Mouse (Mus musculus) right cerebral cortex, adult 2 months (tissue): ENCODE results near the gene Mob4.
"Not testable (repeated sequence)": the region's sequence is repeated elsewhere in the genome, so short reads cannot be mapped to it uniquely, and the experiment has no call there.

Source experiments
- DNase-seq, 2 experiments: peaks; one replicate each; pipeline ENCODE4 v3.0.0; 2021 to 2022; ENCODE audit warnings: low spot score in 2 of 2

Mob4 gene

DNA sequence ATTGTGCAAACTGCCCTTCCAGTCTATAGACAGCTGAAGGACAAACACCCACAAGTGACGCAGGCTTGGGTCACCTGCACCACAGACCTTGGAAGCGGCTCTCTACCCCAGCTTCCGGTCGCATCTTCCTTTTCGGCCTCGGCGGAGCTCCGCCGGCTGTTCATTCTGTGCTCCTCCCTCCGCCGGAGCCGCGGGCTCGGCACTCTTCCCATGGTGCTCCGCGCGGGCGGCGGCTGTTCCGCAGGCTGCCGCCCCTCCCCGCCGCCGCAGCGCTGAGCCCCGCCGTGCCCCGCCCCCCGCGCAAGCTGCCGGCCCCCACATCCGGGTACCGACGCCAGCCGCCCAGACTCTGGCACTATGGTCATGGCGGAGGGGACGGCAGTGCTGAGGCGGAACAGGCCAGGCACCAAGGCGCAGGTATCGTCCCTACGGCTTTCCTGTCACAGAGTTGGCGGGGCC, at the start of gene Mob4:
Gene Mob4, plus strand, starts transcription at position 289 of the 459 bp plus-strand sequence.
- peak; percentile 88 to 90 for DNase-seq

DNA sequence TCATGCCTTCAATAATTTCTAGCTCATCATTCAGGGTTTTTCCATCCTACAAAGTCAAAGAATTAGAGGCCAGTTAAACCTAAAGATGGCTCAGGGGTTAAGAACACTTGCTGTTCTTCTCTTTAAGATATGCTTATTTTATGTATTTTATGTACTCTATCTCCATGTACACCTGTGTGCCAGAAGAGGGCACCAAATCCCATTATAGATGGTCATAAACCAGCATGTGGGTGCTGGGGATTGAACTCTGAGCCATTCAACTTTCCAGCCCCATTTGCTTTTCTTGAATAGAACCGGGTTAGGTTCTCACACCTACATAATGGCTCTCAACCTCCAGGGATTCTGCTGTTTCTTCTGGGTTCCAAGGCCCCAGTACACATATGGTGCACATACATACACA, 48.9 kb upstream of the Mob4 start:
- no peak for DNase-seq

DNA sequence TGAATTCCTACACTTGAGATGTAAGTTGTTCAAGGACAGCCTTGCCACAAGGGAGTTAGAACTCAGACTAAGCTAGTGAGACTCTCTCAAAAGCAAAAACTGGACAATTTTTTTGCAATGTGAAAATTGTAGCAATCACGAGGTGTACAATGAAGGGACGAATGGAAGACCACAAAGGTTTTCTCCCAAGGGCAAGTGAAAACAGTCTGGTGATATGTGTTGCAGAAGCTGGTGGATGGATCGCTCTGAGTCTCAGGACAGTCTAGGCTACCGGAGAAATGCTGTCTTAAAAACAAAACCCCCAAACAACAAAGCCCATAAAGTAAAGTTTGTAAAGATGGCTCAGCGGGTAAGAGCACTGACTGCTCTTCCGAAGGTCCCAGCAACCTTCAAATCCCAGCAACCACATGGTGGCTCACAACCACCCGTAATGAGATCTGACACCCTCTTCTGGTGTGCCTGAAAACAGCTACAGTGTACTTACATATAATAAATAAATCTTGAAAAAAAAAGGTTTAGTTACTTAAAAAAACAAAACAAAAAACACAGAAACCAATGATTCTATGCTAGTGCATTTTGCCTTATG, 45.2 kb upstream of the Mob4 start:
- DNase-seq: no peak

DNA sequence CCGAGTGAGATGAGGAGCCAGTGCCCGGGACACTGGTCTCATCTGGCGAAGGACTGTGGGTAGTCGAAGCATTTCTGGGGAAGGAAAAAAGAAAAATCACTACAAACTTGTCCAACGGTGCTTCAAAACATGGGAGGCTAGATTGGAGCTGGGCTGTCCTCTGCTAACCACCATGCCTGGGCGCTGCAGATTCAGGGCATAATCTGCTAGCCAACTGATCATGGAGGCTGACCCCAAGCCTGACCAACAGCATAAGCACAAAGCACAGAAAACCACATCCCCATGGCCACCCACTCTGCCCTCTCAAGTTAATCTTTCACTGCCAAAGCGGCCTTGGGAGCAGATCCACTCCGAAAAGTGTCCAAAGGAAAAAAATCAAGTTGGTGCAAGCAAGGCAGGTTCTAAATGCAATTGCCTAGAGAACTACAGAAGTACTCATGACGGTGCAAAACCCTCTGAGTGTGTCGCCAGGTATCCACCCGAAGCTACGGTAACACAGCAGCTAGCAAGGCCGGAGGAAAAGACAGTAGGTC, 44.1 kb upstream of the Mob4 start:
- peak; percentile 14 to 20 for DNase-seq

DNA sequence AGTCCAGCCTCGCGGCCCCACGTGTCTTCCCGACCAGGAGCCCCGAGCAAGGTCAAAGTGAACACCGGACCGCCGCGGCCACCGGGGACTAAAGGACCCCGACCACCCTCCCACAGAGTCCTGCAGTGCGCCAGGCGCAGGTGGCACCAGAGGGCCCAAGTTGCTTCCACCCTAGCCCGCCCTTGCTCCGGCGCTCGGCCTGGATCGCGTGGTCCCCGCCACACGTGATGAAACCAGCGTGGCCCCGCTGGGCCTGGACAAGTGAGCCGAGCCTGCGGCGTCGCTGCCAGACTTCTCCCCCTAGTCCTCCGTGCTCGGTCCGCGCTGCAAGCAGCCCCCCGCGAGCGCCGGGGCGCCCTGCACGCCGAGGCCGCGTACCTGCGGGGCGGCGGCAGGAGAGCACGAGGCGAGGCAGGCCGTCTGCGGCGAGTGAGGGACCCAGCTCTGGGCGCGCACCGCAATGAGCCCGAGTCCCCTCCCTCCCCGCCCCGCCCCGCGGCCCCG, 43.6 kb upstream of the Mob4 start:
- peak in 1 of 2 experiments; percentile 72 for DNase-seq

- DNase-seq: peak; percentile 97 to 98
Measured at GRCm38 (mm10) chr1:55087932-55088610, 43.0 kb upstream of the Mob4 start, which contains the start of the genes Hspe1 and Hspd1. Hspe1 (plus strand) TSS chr1:55088132. Hspd1 (minus strand) TSS chr1:55088243.

GRCm38 (mm10) chr1:55088611-55089497, 42.2 kb upstream of the Mob4 start:
- no peak for DNase-seq

DNA sequence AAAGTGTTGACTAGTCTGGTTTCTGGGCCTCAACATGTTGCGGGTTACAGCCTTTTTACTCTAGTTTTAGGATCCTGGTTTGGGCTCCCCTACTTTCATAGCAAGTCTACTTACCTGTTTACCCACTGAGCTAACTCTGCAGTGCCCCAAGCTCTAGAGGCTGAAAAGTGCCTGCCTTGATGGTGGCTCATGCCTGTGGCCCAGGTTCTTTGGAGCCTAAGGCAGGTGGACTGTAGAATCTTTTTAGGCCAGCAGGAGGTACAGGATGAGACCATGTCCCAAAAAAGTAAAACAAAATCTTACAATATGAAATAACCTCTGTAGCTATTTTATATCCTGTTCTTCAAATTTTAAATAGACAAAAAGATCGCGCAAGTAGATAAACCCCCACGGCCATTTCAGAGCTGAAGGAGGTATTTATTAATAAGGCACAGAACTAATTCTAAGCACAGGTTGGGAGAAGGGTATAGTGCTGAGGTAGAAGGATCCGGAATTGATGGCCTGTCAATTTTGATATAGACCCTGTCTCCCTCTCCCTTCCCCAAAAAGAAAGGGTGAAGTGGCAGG, 41.5 kb upstream of the Mob4 start:
- no peak for DNase-seq

DNA sequence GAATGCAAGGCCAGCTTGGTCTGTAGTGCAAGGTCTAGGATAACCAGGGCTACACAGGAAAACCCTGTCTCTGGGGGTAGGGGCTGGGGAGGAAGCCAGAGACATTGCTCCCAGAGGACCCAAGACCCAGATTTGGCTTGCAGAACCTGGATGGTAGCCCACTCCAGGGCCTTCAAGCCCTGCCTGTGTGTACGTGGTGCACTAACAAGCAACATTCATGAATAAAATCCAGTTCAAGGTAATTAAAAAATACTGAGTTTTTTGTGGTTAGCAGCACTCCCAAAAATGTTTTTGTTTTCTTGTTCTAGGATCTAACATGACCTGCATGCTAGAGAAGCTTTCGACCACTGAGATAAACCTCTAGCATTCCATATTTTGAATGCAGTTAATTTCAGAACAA, 39.0 kb upstream of the Mob4 start:
- DNase-seq: no peak

DNA sequence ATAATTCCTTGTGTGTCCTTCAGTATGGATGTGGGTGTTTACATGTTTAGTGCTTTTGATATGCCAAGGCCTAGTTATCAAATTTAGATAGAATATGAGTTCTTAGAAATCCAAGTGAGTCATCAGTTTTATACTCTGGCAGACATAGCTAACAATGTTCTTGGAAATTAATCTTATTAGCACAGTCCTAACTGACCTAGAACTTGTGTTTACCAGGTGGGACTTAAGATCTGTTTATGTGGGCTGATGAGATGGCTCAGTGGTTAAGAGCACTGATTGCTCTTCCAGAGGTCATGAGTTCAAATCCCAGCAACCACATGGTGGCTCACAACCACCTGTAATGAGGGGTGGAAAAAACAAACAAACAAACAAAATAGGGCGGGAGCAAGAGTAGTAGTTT, 38.6 kb upstream of the Mob4 start:
- DNase-seq: no peak

DNA sequence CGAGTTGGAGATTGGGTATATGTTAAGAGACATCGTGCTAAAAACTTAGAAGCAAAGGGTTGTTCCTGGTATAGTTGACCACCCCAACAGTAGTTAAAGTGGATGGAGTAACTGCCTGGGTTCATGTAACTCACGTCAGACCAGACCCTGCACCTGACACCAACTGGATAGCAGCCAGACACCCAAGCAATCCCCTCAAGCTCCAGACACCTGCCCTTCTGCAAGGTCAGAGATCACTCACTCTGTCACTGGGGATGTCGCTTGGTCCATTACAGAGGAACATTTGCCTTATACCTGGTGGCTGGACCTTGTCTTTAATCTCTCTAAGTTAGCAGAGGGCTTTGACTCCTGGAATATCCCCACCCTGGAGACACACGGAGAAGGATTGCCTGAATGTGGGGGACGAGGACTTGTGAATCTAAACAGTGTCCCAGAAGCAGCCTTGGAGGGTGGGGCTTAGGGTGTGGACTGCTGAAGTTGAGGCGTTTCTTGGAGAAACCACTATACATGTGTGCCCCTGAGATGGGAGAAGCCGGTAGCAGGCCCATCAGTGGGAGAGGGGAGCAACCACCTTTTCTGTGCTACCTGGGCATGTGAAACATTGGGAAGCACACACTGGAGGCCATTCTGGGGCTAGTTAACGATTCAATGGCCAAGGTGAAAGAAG, 24.0 kb upstream of the Mob4 start:
- no peak for DNase-seq

DNA sequence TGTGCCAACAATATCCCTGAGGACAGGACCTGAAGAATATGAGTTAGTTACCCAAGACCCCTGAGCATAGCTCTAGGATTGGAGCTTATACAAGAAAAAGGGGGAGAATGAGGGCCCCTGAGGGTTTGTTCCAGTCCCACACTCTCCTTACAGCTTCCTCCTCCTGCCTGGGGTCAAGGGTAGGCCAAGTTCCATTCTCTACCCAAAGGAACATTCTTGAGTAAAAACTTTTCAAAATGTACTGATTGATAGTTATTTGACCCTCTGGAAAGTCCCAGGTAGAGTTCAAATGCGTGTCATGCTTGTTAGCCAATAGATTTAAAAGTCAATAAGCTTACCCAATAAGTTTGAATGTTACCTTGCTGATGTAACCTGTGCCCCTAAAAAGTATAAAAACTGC, 23.4 kb upstream of the Mob4 start:
- no peak for DNase-seq

DNA sequence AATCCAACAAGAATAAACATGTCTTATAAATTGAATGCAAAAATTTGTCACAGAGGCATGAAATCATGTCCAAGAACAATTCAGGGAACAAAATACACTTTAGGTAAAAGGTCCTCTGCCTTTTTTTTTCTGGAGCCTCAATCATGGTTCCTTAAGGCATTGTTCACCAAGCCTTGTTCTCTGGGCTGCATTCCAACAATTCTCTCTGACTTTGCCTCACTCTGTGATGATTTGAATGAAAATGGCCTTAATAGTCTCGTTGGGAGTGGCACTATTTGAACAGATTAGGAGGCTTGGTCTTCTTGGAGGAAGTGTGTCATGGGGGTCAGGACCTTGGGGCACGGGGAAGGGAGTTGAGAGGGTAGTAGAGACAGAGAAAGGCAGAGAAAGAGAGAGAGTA, 22.6 kb upstream of the Mob4 start:
- DNase-seq: no peak

GRCm38 (mm10) chr1:55109066-55109766, 21.8 kb upstream of the Mob4 start:
- no peak for DNase-seq

DNA sequence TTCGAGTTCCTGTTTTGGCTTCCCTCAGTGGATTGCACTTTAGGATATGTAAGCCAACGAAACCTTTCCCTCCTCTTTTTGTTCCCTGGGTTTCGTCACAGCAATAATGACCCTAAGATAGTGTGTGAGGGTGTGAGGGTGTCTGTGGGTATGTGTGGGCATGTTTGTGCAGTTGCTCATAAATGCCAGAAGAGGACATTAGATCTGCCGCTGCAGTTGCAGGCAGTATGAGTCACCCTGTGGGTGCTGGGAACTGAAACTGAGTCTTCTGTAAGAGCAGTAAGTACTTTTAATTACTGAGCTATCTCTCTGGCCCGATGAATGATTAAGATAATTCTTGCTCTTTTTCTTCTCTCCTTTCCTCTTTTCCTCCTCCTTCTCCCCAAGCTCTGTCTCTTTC, 8.0 kb upstream of the Mob4 start:
- DNase-seq: no peak

DNA sequence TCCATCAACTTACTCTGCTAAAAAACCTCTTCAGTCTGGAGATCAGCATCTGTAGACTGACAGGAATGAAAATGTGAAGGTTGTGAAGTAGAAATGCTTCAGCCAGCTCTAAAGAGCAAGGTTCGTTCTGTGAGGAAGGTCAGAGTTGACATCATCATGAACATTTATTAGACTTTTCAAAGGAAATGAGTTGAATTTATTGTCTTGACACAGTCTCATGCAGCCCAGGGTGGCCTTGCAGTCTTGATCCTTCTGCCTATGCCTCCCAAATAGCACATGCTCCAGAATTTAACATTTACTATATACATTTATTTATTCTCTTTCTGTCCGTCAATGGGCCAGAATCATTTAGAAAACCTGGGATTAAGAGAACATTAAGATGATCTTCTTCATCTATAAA, 7.5 kb upstream of the Mob4 start:
- no peak for DNase-seq

DNA sequence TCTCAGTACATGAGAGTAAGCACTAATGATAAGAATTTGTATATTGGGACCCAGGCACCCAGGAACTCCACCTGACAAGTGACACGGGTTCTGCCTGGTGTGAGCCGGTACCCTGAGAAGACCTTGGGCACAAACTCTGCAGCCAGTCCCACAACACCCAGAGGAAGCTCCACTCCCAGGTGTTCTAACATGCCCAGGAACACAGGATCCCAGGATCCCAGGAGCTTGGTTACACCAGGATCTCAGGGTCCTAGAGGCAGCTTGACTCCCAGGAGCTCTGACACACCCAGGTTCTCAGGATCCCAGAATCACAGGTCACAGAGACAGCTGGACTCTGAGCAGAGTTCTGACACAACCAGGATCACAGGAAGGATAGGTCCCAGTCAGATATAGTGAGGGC, 6.9 kb upstream of the Mob4 start:
- not testable (repeated sequence) for DNase-seq

GRCm38 (mm10) chr1:55129716-55130115, 1.3 kb upstream of the Mob4 start:
- DNase-seq: no peak

DNA sequence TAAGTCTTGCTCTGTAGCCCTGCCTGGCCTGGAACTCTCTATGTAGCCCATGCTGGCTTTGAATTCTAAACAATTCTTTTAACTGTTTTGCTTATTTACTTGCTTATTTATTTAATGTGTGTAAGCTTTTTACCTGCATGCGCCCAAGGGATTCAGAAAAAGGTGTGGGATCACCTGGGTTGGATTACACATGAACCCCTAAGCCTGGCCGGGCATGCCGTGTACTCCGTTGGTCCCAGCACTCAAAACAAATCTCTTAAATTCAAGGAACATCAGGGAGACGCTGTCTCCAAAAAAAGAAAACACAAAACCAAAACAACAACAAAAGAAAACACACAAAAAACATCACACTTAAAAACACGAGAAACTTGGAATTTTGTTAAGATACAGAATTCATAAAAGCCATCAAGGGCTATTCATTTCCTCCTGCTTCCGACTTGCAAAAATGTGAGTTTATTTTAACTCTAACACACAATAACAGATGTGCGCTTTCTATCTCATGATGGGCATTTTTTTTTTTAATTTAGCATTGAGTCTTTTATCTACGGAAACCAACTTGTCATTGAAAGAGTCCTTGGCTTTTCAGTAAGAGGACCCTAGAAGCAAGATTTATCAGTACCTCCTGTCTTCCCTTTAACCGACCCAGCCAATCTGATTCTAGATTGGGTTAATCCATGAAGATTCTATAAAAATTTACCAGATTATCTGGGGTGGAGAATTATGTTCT, 678 bp upstream of the Mob4 start:
- no peak for DNase-seq
